Mouse (Mus musculus) naive thymus-derived CD4-positive, alpha-beta T cell, adult 2 months (primary cell): ENCODE results near the gene Syt7.
A peak's percentile ranks its signal among the peaks of the same experiment; 100 is the strongest.

Source experiments
- DNase-seq: peaks from one replicate; pipeline ENCODE4 v3.0.0-alpha.2; 2011; ENCODE audit warnings: low read depth

Gene Syt7

GRCm38 (mm10) chr19:10425484-10426270 is 36.8 kb downstream of the Syt7 start:
- DNase-seq: no peak

GRCm38 (mm10) chr19:10426312-10426711 is 37.4 kb downstream of the Syt7 start:
- no peak for DNase-seq

- DNase-seq: no peak
These were observed 37.9 kb downstream of the Syt7 start for GRCm38 (mm10) chr19:10426793-10427192.

- no peak for DNase-seq
These were observed 38.5 kb downstream of the Syt7 start for GRCm38 (mm10) chr19:10427431-10427830.

GRCm38 (mm10) chr19:10429371-10429770 is 40.5 kb downstream of the Syt7 start:
- DNase-seq: no peak

GRCm38 (mm10) chr19:10431410-10431809 is 42.5 kb downstream of the Syt7 start:
- no peak for DNase-seq

GRCm38 (mm10) chr19:10431841-10432240 is 43.0 kb downstream of the Syt7 start:
- DNase-seq: no peak

GRCm38 (mm10) chr19:10433225-10433624 is 44.3 kb downstream of the Syt7 start:
- DNase-seq: no peak

- no peak for DNase-seq
These were observed 45.1 kb downstream of the Syt7 start for GRCm38 (mm10) chr19:10433879-10434540.

- DNase-seq: no peak
These were observed 46.0 kb downstream of the Syt7 start for GRCm38 (mm10) chr19:10434927-10435326.

- peak; percentile 52 for DNase-seq
These were observed 47.0 kb downstream of the Syt7 start for GRCm38 (mm10) chr19:10435908-10436307.

GRCm38 (mm10) chr19:10436726-10437125 is 47.8 kb downstream of the Syt7 start:
- DNase-seq: no peak

GRCm38 (mm10) chr19:10437521-10437920 is 48.6 kb downstream of the Syt7 start:
- DNase-seq: no peak

GRCm38 (mm10) chr19:10444685-10445369 is 55.9 kb downstream of the Syt7 start:
- no peak for DNase-seq

- DNase-seq: no peak
These were observed 59.4 kb downstream of the Syt7 start for GRCm38 (mm10) chr19:10448275-10448674.

- DNase-seq: no peak
These were observed 60.3 kb downstream of the Syt7 start for GRCm38 (mm10) chr19:10449190-10449589.

- peak; percentile 78 for DNase-seq
These were observed 60.8 kb downstream of the Syt7 start for GRCm38 (mm10) chr19:10449708-10450107.

- DNase-seq: no peak
These were observed 66.0 kb downstream of the Syt7 start for GRCm38 (mm10) chr19:10454718-10455436.

- no peak for DNase-seq
These were observed 66.5 kb downstream of the Syt7 start for GRCm38 (mm10) chr19:10455437-10455806.

GRCm38 (mm10) chr19:10456752-10457483 is 68.0 kb downstream of the Syt7 start, which contains the start of gene Lrrc10b:
Lrrc10b (minus strand) TSS chr19:10457473.
- peak; percentile 21 for DNase-seq

GRCm38 (mm10) chr19:10457484-10457800 is 68.6 kb downstream of the Syt7 start:
- no peak for DNase-seq

- no peak for DNase-seq
These were observed 69.2 kb downstream of the Syt7 start for GRCm38 (mm10) chr19:10458096-10458495.
